Mouse (Mus musculus) embryonic facial prominence, embryonic 15.5 days (tissue): ENCODE data around the gene Carns1. TPM values are rescaled to one million over a fixed set of nuclear protein-coding genes. Genes with fewer than 3 reads are reported as not detected.

Experiments used
- ATAC-seq: fragments of 200-750 bp; cut with Nextera tagmentation; 2 replicates; pipeline ENCODE4 v1.8.0; 2017; ENCODE audit warnings: low read depth, moderate TSS enrichment; ENCODE audit not compliant: insufficient number of reproducible peaks, low FRiP score, low TSS enrichment
- H3K27ac ChIP-seq: fragments of 300-500 bp; sonication (generic); replicated peaks from 2 replicates; pipeline ENCODE4 v1.5.1; 2015; ENCODE audit warnings: mild to moderate bottlenecking, inconsistent platforms
- H3K27me3 ChIP-seq: fragments of 300-500 bp; sonication (generic); 2 replicates; pipeline ENCODE4 v1.6.1; 2015; ENCODE audit warnings: inconsistent platforms
- H3K36me3 ChIP-seq: fragments of 300-500 bp; sonication (generic); 2 replicates; pipeline ENCODE4 v1.6.1; 2015; ENCODE audit warnings: mild to moderate bottlenecking, inconsistent platforms
- H3K4me1 ChIP-seq: fragments of 300-500 bp; sonication (generic); 2 replicates; pipeline ENCODE4 v1.6.1; 2015; ENCODE audit warnings: inconsistent platforms
- H3K4me2 ChIP-seq: fragments of 300-500 bp; sonication (generic); replicated peaks from 2 replicates; pipeline ENCODE4 v1.6.1; 2015; ENCODE audit warnings: mild to moderate bottlenecking, inconsistent platforms
- H3K4me3 ChIP-seq: fragments of 300-500 bp; sonication (generic); replicated peaks from 2 replicates; pipeline ENCODE4 v1.5.1; 2015; ENCODE audit warnings: mild to moderate bottlenecking, inconsistent platforms
- H3K9ac ChIP-seq: fragments of 300-500 bp; sonication (generic); 2 replicates; pipeline ENCODE4 v1.6.1; 2015; ENCODE audit warnings: inconsistent platforms
- H3K9me3 ChIP-seq: fragments of 300-500 bp; sonication (generic); replicated peaks from 2 replicates; pipeline ENCODE4 v1.6.1; 2016; ENCODE audit warnings: inconsistent platforms
- WGBS: fragments of 180-500 bp; shearing (Covaris S2); methylation state at CpG from one replicate; pipeline ENCODE4 v1.1.7; 2015; 5-methylcytosine and 5-hydroxymethylcytosine counted together
- polyA plus RNA-seq: library from polyadenylated mRNA; unstranded; fragments of >200 nt; fragmentation: Nextera tagmentation; extraction: Ambion mirVana; gene quantifications from 2 replicates; pipeline ENCODE4 v1.2.1, GENCODE M21; 2015

Carns1 gene
- 3.4 and 5.4 TPM in 2 replicates for polyA plus RNA-seq

DNA sequence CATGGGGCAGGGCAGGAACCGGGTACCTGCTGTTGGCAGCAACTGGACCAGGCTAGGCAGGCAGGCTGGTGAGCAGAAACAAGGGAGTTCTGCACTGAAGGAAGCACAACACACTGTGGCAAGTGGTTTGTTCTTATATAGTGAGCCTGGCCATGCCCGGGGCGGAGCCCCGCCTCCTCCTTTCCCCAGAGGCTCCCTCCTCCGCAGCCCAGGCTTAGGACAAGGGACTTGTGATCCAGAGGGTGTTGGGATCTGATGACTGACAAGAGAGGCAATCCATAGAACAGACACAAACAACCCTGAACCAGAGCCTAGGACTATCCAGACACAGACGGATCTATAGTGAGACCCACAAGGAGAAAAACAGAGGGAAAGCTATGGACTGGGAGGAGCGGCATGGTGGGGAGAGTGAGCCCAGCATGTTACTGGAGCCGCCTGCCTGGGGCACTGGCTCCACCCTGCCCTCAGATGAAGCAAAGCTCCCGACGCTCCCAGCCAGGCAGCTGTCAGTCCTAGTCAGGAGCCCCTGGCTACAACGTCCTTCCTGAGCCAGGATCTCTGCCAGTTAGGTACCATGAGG is at the start of gene Carns1:
Carns1 (minus strand) TSS at position 112 of the 580 bp plus-strand sequence.
- peak within 1 kb of the TSS; percentile 26 for H3K4me2 ChIP-seq
- ATAC-seq, result peak; percentile 74
- no peaks in the 10 kb centered on the region for H3K27me3 ChIP-seq
- H3K27ac ChIP-seq, result peak within 1 kb of the TSS; percentile 24
- 0 out of 2 replicates have a peak within 1 kb of the TSS, but pooled peaks have one; percentile 1 for H3K4me3 ChIP-seq
- no peak within 1 kb of the TSS for H3K9ac ChIP-seq
- H3K36me3 ChIP-seq, result no peaks in the 10 kb centered on the region
- H3K4me1 ChIP-seq, result peaks cover 26% of the 10 kb centered on the region
- no peaks in the 10 kb centered on the region for H3K9me3 ChIP-seq
- 8% methylated on average over 11 of the region's 11 CpGs for WGBS

GRCm38 (mm10) chr19:4222165-4222564 is 46.9 kb upstream of the Carns1 start:
- no peak for ATAC-seq
- Histone ChIP-seq H3K4me2 (no peak overlapping the region), H3K27ac (no peak overlapping the region), H3K9ac (no peak overlapping the region), H3K27me3 (no peaks in the 10 kb centered on the region), H3K9me3 (no peaks in the 10 kb centered on the region), H3K4me3 (no peak overlapping the region), H3K4me1 (peaks cover 51% of the 10 kb centered on the region), H3K36me3 (peaks cover 16% of the 10 kb centered on the region; the same call in 1 of the 2 replicates)
- 78% methylated on average over 11 of the region's 11 CpGs for WGBS

DNA sequence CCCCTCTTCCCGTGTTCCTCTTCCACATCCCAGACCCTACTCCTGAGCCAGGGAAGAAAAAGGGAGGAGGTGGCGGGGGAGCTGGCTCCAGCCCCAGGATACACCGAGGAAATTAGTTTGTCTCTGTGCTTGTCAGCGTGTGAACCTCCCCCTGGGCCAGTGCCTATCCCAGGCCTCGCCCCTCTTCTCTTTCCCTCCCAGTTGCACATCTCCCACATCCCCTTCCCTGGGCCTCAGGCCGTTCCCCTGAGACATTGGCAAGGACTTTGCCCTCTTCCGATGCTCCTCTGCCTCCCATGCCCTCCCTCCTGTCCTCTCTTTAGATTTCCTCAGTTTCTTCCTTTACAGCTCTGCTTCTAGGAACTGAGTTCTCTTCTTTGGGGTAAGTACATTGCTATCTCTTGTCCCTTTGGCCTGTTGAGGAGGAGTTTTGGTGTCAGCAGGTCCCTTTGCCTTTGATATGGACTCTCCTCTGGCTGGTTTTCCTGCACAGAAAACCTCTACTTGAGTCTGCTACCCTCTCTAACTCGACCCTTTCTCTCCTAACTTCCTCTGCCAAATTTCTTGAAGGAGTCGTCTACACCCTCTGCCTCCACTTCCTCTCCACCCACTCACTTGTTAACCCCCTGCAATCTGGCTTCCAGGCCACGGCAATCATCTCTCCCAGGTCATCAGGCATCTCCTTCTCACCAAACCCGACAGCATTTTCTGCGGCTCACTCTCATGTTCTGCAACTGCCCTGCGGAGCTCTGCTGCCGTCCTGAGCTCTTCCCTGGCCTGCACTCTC is 45.9 kb upstream of the Carns1 start:
- H3K27me3 ChIP-seq, result no peaks in the 10 kb centered on the region
- H3K36me3 ChIP-seq, result peaks cover 16% of the 10 kb centered on the region; the same call in 1 of the 2 replicates
- WGBS, result 27% methylated on average over 14 of the region's 14 CpGs
- peak; percentile 66 for ATAC-seq
- H3K9me3 ChIP-seq, result no peaks in the 10 kb centered on the region
- H3K9ac ChIP-seq, result no peak overlapping the region
- H3K4me3 ChIP-seq, result no peak overlapping the region
- H3K4me1 ChIP-seq, result peaks cover 61% of the 10 kb centered on the region
- peak overlapping the region; percentile 29 for H3K4me2 ChIP-seq
- peak overlapping the region; percentile 74 for H3K27ac ChIP-seq

DNA sequence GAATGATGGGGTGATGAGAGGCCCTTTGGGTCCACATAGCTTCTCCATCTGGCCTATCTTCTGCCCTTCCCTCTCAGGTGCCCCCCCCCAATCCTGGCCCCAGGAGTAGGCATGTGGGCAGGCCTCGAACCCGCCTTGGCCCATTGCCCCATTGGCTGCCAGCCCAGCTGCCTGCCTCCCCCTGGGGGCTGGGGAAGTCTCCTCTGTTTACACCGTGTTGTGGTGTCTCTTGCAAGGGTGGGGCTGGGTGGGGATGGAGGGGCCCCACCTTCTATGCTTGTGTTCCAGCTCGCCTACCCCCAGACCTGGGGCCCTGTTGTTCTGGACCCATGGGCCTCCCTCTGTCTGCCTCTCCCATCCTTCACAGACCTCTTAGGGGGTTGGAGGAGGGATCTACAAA is 45.1 kb upstream of the Carns1 start:
- 30% methylated on average over 4 of the region's 4 CpGs for WGBS
- Histone ChIP-seq H3K4me3 (no peak overlapping the region), H3K9ac (no peak overlapping the region), H3K27me3 (no peaks in the 10 kb centered on the region), H3K4me2 (peak overlapping the region; percentile 29), H3K4me1 (peaks cover 67% of the 10 kb centered on the region), H3K27ac (peak overlapping the region; percentile 74), H3K36me3 (peaks cover 16% of the 10 kb centered on the region; the same call in 1 of the 2 replicates), H3K9me3 (no peaks in the 10 kb centered on the region)
- ATAC-seq, result 0 out of 2 replicates have a peak, but pooled peaks have one; percentile 20

GRCm38 (mm10) chr19:4219943-4220342 is 44.7 kb upstream of the Carns1 start:
- no peak overlapping the region for H3K9ac ChIP-seq
- no peak for ATAC-seq
- no peaks in the 10 kb centered on the region for H3K27me3 ChIP-seq
- peaks cover 16% of the 10 kb centered on the region; the same call in 1 of the 2 replicates for H3K36me3 ChIP-seq
- H3K4me3 ChIP-seq, result no peak overlapping the region
- H3K4me2 ChIP-seq, result peak overlapping the region; percentile 29
- H3K9me3 ChIP-seq, result no peaks in the 10 kb centered on the region
- 62% methylated on average over 6 of the region's 6 CpGs for WGBS
- H3K4me1 ChIP-seq, result peaks cover 72% of the 10 kb centered on the region
- H3K27ac ChIP-seq, result peak overlapping the region; percentile 74

- Histone ChIP-seq H3K36me3 (peaks cover 16% of the 10 kb centered on the region; the same call in 1 of the 2 replicates), H3K4me2 (no peak overlapping the region), H3K9ac (no peak overlapping the region), H3K27me3 (no peaks in the 10 kb centered on the region), H3K27ac (peak overlapping the region; percentile 49; the same call in 1 of the 2 replicates), H3K9me3 (no peaks in the 10 kb centered on the region), H3K4me3 (no peak overlapping the region), H3K4me1 (peaks cover 75% of the 10 kb centered on the region)
- 62% methylated on average over 1 of the region's 1 CpGs for WGBS
- ATAC-seq, result no peak
Measured at GRCm38 (mm10) chr19:4218784-4219183, 43.5 kb upstream of the Carns1 start.

DNA sequence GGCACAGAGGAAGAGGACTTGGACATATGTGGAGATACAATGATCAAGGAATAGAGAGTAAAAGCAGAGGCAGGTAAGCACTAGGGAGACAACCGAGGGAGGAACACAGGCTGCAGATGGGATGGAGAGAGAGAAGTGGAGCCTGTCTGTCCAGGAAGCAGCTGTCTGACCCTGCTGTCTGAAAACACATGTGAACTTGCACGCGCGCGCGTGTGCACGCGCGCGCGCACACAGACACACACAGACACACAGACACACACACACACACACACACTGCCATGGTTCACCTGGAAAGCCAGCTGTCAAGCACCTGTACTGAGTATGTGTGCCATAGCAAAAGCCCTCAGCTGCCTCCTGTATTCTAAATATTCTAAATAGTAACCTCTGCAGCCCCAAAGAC is 43.0 kb upstream of the Carns1 start:
- Histone ChIP-seq H3K36me3 (peaks cover 13% of the 10 kb centered on the region; the same call in 1 of the 2 replicates), H3K4me1 (peaks cover 80% of the 10 kb centered on the region), H3K27me3 (no peaks in the 10 kb centered on the region), H3K4me3 (no peak overlapping the region), H3K9ac (no peak overlapping the region), H3K4me2 (no peak overlapping the region), H3K9me3 (no peaks in the 10 kb centered on the region), H3K27ac (peak overlapping the region; percentile 49)
- 67% methylated on average over 11 of the region's 11 CpGs for WGBS
- no peak for ATAC-seq

- Histone ChIP-seq H3K9me3 (no peaks in the 10 kb centered on the region), H3K27ac (peak overlapping the region; percentile 49), H3K9ac (no peak overlapping the region), H3K4me3 (no peak overlapping the region), H3K27me3 (no peaks in the 10 kb centered on the region), H3K36me3 (peaks cover 9% of the 10 kb centered on the region; the same call in 1 of the 2 replicates), H3K4me2 (no peak overlapping the region), H3K4me1 (peaks cover 84% of the 10 kb centered on the region)
- no peak for ATAC-seq
- WGBS, result 39% methylated on average over 3 of the region's 3 CpGs
Measured at GRCm38 (mm10) chr19:4217855-4218254, 42.6 kb upstream of the Carns1 start.

DNA sequence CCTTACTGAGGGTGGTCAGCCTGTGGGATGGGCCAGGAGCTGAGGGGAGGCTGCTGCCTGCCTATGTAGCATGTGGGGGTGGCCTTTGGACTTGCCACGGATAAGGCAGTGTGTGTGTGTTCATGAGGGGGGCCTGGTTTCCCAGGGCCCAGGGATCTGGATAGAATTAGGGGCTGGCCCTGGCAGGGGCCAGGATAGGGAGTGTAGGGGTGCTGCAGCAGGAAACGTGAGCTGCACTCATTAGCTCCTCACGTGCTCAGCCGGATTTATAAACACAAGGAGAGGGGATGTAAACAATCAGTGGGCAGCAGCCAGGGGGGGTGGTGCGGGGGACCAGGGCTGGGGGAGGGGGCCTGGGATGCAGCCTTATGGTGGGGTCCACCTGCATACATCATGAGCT is 41.9 kb upstream of the Carns1 start:
- peaks cover 86% of the 10 kb centered on the region for H3K4me1 ChIP-seq
- H3K27me3 ChIP-seq, result no peaks in the 10 kb centered on the region
- H3K27ac ChIP-seq, result peak overlapping the region; percentile 76
- H3K4me2 ChIP-seq, result peak overlapping the region; percentile 85
- H3K9ac ChIP-seq, result no peak overlapping the region
- no peaks in the 10 kb centered on the region for H3K9me3 ChIP-seq
- 0 out of 2 replicates have a peak, but pooled peaks have one; percentile 27 for ATAC-seq
- WGBS, result 6% methylated on average over 5 of the region's 5 CpGs
- H3K4me3 ChIP-seq, result peak overlapping the region; percentile 88; the same call in 1 of the 2 replicates
- peaks cover 2% of the 10 kb centered on the region; the same call in 1 of the 2 replicates for H3K36me3 ChIP-seq

DNA sequence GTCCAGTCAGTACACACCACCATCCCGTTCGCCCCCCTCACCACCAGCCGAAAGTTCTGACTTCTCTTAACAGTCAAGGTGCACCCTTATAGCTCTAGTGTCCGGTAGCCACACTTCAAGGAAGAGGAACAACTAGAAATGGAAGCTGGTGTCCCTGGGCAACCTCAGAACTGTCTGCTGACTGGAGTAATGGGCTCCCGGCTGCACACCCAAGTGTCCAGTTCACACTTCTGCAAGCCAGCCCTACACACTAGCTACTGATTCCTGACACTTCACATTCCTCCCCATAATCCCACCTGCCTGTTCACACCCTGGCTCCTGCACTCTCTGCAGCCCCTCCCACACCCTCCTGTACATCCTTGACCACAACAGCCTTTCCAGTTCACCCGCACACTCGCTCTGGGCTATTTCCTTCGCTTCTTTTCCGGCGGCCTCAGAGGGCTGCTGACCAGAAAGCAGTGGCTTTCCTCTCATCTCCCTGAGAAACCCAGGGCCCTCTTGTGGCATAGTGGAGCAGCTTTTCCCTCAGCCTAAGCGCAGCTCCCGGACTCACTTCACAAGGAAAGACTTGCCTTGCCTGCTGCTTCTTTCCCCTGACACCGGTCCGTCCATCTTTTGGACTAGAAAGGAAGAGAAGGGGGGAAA is 40.9 kb upstream of the Carns1 start:
- 16% methylated on average over 14 of the region's 14 CpGs for WGBS
- Histone ChIP-seq H3K4me1 (peaks cover 86% of the 10 kb centered on the region), H3K27me3 (no peaks in the 10 kb centered on the region), H3K9me3 (no peaks in the 10 kb centered on the region), H3K27ac (peak overlapping the region; percentile 76), H3K36me3 (no peaks in the 10 kb centered on the region), H3K4me3 (peak overlapping the region; percentile 88), H3K4me2 (peak overlapping the region; percentile 85), H3K9ac (no peak overlapping the region)
- ATAC-seq, result no peak

DNA sequence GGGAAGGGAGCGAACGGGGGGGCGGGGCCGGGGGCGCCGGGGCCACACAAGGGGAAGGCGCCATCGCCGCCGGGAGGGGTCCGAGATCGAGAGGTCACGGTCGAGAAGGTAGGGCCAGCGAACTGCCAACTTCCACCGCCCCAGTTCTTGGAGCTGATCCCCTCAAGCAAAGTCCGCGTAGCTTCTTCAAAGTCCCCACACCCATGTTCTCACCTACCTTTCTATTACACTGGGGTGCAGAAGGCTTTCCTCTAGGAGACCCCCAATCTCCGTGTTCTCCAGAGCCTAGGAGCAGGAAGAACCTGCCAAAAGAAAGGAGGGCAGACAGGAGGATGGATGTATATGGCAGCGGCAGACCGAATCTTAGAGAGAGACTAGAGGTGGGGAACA is 40.2 kb upstream of the Carns1 start:
- no peak for ATAC-seq
- Histone ChIP-seq H3K4me3 (peak overlapping the region; percentile 88), H3K36me3 (no peaks in the 10 kb centered on the region), H3K27ac (peak overlapping the region; percentile 93), H3K9ac (peak overlapping the region; percentile 96), H3K4me1 (peaks cover 79% of the 10 kb centered on the region), H3K4me2 (peak overlapping the region; percentile 85), H3K9me3 (no peaks in the 10 kb centered on the region), H3K27me3 (no peaks in the 10 kb centered on the region)
- WGBS, result 4% methylated on average over 21 of the region's 21 CpGs
